Mouse (Mus musculus) lung, adult 2 months (tissue): ENCODE data around the gene Oit3.

ENCODE experiments used
- CTCF ChIP-seq: fragments of 200-500 bp; IDR thresholded peaks from 2 replicates; pipeline ENCODE4 v1.5.1; 2011; ENCODE audit warnings: mild to moderate bottlenecking, low read length, control low read depth; ENCODE audit not compliant: insufficient read depth
- POLR2A ChIP-seq: fragments of 200-500 bp; IDR thresholded peaks from 2 replicates; pipeline ENCODE4 v1.6.1; 2011; ENCODE audit warnings: low read depth, mild to moderate bottlenecking, control low read depth, low read length, borderline replicate concordance; ENCODE audit errors: extremely low read depth

DNA sequence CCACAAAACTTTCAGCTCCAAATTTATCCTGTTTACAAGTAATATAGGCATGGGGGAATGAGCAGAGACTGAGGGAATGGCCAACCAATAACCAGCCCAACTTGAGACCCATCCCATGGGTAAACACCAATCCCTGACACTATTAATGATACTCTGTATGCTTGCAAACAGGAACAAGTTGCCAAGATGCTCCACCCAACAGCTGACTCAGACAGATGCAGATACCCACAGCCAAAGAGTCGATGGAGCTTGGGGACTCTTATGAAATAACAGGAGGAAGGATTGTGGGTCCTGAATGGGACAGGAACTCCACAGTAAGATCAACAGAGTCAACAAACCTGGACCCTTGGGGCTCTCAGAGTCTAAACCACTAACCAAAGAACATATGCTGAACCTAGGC lies 47.8 kb upstream of the Oit3 start:
- TF ChIP-seq POLR2A, result no peak
- no peak for TF ChIP-seq CTCF
